In the genomic region with DNA sequence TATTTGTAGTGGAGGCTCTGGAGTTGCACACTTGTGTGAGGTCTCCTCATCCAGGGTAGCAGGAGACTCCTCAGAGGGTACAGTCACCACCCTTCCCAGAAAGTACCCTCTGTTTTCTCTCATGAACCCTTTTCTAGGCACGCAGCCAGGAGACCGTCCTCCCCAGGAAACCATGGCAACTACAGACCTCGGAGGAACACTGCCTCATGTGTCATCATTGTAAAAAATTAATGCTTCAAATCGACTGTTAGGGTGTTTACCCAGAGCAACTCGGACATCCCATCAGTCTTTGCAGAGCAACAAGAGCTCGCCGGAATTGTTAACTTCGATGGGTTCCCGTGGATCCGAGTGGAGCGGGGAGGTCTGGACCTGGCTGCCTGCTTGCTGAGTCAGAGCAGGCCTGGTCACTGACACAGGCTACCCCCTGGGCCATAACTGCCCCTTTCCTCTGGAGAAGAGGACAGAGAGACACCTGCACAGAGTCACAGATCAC, we compare ENCODE assay signal across 7 mouse cellular contexts.
DNase-seq lines count a peak whose midpoint lies in the region; ATAC-seq lines count a peak whose summit lies in the region.

No protein-coding gene starts in this region.

- no peak overlapping the region for H3K4me3 ChIP-seq in embryonic facial prominence, embryonic 13.5 days
- H3K4me3 ChIP-seq in intestine, embryonic 14.5 days (ENCODE audit: low read depth, low read length), result no peak overlapping the region
- no peak overlapping the region for H3K4me3 ChIP-seq in limb, embryonic 15.5 days

- no peak overlapping the region for H3K9ac ChIP-seq in embryonic facial prominence, embryonic 13.5 days
- H3K9ac ChIP-seq in intestine, embryonic 14.5 days (ENCODE audit: low read length), result no peak overlapping the region
- H3K9ac ChIP-seq in limb, embryonic 15.5 days, result no peak overlapping the region

- H3K36me3 ChIP-seq in embryonic facial prominence, embryonic 13.5 days, result no peaks in the 10 kb centered on the region
- H3K36me3 ChIP-seq in intestine, embryonic 14.5 days (ENCODE audit: control insufficient read depth, insufficient read depth, low read length), result no peaks in the 10 kb centered on the region
- H3K36me3 ChIP-seq in limb, embryonic 15.5 days, result no peaks in the 10 kb centered on the region

- peak; percentile 64 for DNase-seq in 3134 (ENCODE audit: extremely low read depth, insufficient read length, low spot score)
- DNase-seq in 3T3-L1 (ENCODE audit: low read depth, low spot score), result peak; percentile 61
- peak; percentile 68 for DNase-seq in intestine, embryonic 14.5 days (ENCODE audit: low spot score)
- peak; percentile 73 to 74 for DNase-seq in right cerebral cortex, postnatal 10 days (ENCODE audit: low spot score in 2 of 2)
- DNase-seq in embryo, embryonic 10 days (ENCODE audit: low spot score), result no peak

- peak; percentile 32; the same call in 1 of the 2 replicates for ATAC-seq in embryonic facial prominence, embryonic 13.5 days (ENCODE audit: insufficient number of reproducible peaks, insufficient read depth, low FRiP score, low TSS enrichment, low read depth)
- peak; percentile 48 for ATAC-seq in intestine, embryonic 14.5 days (replicated peaks; ENCODE audit: low FRiP score, low TSS enrichment, low read depth)
- 0 out of 2 replicates have a peak, but pooled peaks have one; percentile 30 for ATAC-seq in limb, embryonic 15.5 days (ENCODE audit: insufficient number of reproducible peaks, low FRiP score, low TSS enrichment, low read depth)

- H3K4me1 ChIP-seq in embryonic facial prominence, embryonic 13.5 days, result peaks cover 39% of the 10 kb centered on the region
- H3K4me1 ChIP-seq in intestine, embryonic 14.5 days (replicated peaks; ENCODE audit: control insufficient read depth, insufficient read depth, low read length), result peaks cover 31% of the 10 kb centered on the region
- peaks cover 19% of the 10 kb centered on the region for H3K4me1 ChIP-seq in limb, embryonic 15.5 days

- no peaks in the 10 kb centered on the region for H3K9me3 ChIP-seq in embryonic facial prominence, embryonic 13.5 days
- no peaks in the 10 kb centered on the region for H3K9me3 ChIP-seq in intestine, embryonic 14.5 days (ENCODE audit: control insufficient read depth, low read length)
- no peaks in the 10 kb centered on the region for H3K9me3 ChIP-seq in limb, embryonic 15.5 days

- WGBS in embryonic facial prominence, embryonic 13.5 days, result 59% methylated on average over 11 of the region's 11 CpGs
- 10% methylated on average over 11 of the region's 11 CpGs for WGBS in intestine, embryonic 14.5 days
- 35% methylated on average over 11 of the region's 11 CpGs for WGBS in limb, embryonic 15.5 days

- H3K27ac ChIP-seq in embryonic facial prominence, embryonic 13.5 days, result peak overlapping the region; percentile 22; the same call in 1 of the 2 replicates
- H3K27ac ChIP-seq in intestine, embryonic 14.5 days (ENCODE audit: low read depth), result peak overlapping the region; percentile 79
- peak overlapping the region; percentile 11; the same call in 1 of the 2 replicates for H3K27ac ChIP-seq in limb, embryonic 15.5 days

- 0 out of 2 replicates have a peak, but pooled peaks cover 3% of the 10 kb centered on the region for H3K27me3 ChIP-seq in embryonic facial prominence, embryonic 13.5 days
- H3K27me3 ChIP-seq in intestine, embryonic 14.5 days (replicated peaks; ENCODE audit: control insufficient read depth, insufficient read depth, low read length), result no peaks in the 10 kb centered on the region
- no peaks in the 10 kb centered on the region for H3K27me3 ChIP-seq in limb, embryonic 15.5 days

- H3K4me2 ChIP-seq in embryonic facial prominence, embryonic 13.5 days, result no peak overlapping the region
- H3K4me2 ChIP-seq in intestine, embryonic 14.5 days (ENCODE audit: low read length), result no peak overlapping the region
- H3K4me2 ChIP-seq in limb, embryonic 15.5 days, result no peak overlapping the region

Comparison
In these comparisons a context has a peak if more than half of its experiments do, and no peak if none do; other contexts are left out.
1. H3K27ac ChIP-seq: peak in every context shown above with its lines; median percentile 79 in intestine, embryonic 14.5 days; 22 in embryonic facial prominence, embryonic 13.5 days; 11 in limb, embryonic 15.5 days.